ENCODE assay signal across 19 mouse cellular contexts in the genomic region with DNA sequence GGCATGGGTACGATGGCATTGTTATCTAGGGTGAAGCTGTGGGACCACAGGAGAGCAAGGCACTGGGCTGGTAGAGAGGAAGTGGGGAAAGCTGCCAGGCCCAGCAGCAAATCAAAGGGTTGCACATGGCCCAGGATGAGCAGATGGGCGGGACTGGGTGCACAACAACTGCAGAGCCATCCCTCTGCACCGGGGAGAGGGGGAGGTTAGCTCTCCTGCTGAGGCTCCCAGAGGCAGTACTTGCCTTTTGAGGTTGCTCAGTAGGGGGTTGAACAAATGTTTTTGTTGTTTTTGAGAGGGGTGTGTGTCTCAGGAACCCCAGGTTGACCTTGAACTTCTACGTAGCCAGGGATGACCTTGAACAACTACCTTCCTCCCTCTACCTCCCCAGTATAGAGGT. TPM values are rescaled to one million over a fixed set of nuclear protein-coding genes. Genes with fewer than 3 reads are reported as not detected.
DNase-seq lines count a peak whose midpoint lies in the region; ATAC-seq lines count a peak whose summit lies in the region.
"Had no signal": no experiment of that assay in that cellular context is flagged by ENCODE, and none has a peak within 500 bp of the region (broad histone marks: within the 10 kb centered on the region; RNA-seq: fewer than 3 reads in every experiment).

No protein-coding gene starts in this region.

- peaks cover 15% of the 10 kb centered on the region for H3K27me3 ChIP-seq in megakaryocyte, embryonic 14.5 days (replicated peaks)
- H3K27me3 ChIP-seq in hindbrain, embryonic 11.5 days (ENCODE audit: control insufficient read depth, insufficient read depth, low read length), result no peaks in the 10 kb centered on the region
- H3K27me3 ChIP-seq in forebrain, embryonic 10.5 days (ENCODE audit: poor library complexity, severe bottlenecking), result no peaks in the 10 kb centered on the region
- H3K27me3 ChIP-seq: midbrain, embryonic 15.5 days; stomach, embryonic 15.5 days had no signal

- H3K36me3 ChIP-seq in megakaryocyte, embryonic 14.5 days (replicated peaks; ENCODE audit: low read length), result no peaks in the 10 kb centered on the region
- H3K36me3 ChIP-seq in hindbrain, embryonic 11.5 days (ENCODE audit: control insufficient read depth, insufficient read depth, low read length), result no peaks in the 10 kb centered on the region
- no peaks in the 10 kb centered on the region for H3K36me3 ChIP-seq in forebrain, embryonic 10.5 days (replicated peaks)
- H3K36me3 ChIP-seq: embryonic facial prominence, embryonic 10.5 days; midbrain, embryonic 15.5 days; stomach, embryonic 15.5 days had no signal

- ATAC-seq in hindbrain, embryonic 11.5 days (ENCODE audit: low FRiP score), result no peak
- ATAC-seq: midbrain, embryonic 15.5 days had no signal

- peak; percentile 28 for DNase-seq in adrenal gland, postnatal 14 days
- DNase-seq in adrenal gland, postnatal 36 days, result no peak
- peak; percentile 35 for DNase-seq in MEL-GATA-1-ER (ENCODE audit: extremely low read depth, low read depth)
- peak; percentile 66 for DNase-seq in thymus, postnatal 25 days
- no peak for DNase-seq in hindbrain, embryonic 11.5 days (ENCODE audit: low spot score)
- DNase-seq in spleen, adult 18-20 months, result no peak
- DNase-seq in forebrain, embryonic 10.5 days (ENCODE audit: extremely low spot score, low spot score), result no peak
- DNase-seq: adrenal gland, postnatal 25 days; cerebellum, postnatal 14 days; heart, adult 11 months; heart, postnatal 36 days; kidney, postnatal 14 days; lung, postnatal 10 days; retina, postnatal 1 day had no signal

- peaks cover 26% of the 10 kb centered on the region for H3K4me1 ChIP-seq in megakaryocyte, embryonic 14.5 days
- H3K4me1 ChIP-seq in hindbrain, embryonic 11.5 days (replicated peaks; ENCODE audit: control insufficient read depth, insufficient read depth, low read length), result no peaks in the 10 kb centered on the region
- H3K4me1 ChIP-seq in forebrain, embryonic 10.5 days, result peaks cover 42% of the 10 kb centered on the region
- H3K4me1 ChIP-seq: midbrain, embryonic 15.5 days had no signal

- no peak overlapping the region for H3K27ac ChIP-seq in hindbrain, embryonic 11.5 days (ENCODE audit: low read depth, low read length)
- H3K27ac ChIP-seq in forebrain, embryonic 10.5 days, result no peak overlapping the region; the same call in 1 of the 2 replicates
- H3K27ac ChIP-seq: embryonic facial prominence, embryonic 10.5 days; liver, embryonic 14.5 days; midbrain, embryonic 15.5 days; stomach, embryonic 15.5 days had no signal

- no peak overlapping the region for H3K4me2 ChIP-seq in hindbrain, embryonic 11.5 days (replicated peaks; ENCODE audit: low read depth, low read length)
- H3K4me2 ChIP-seq: midbrain, embryonic 15.5 days; stomach, embryonic 15.5 days had no signal

- H3K9ac ChIP-seq in hindbrain, embryonic 11.5 days (ENCODE audit: low read depth, low read length), result no peak overlapping the region
- H3K9ac ChIP-seq: liver, embryonic 14.5 days; midbrain, embryonic 15.5 days; stomach, embryonic 15.5 days had no signal

- 43% methylated on average over 4 of the region's 4 CpGs for whole genome bisulfite sequencing in hindbrain, embryonic 11.5 days
- 67% methylated on average over 4 of the region's 4 CpGs for WGBS in forebrain, embryonic 10.5 days

- no peaks in the 10 kb centered on the region for H3K9me3 ChIP-seq in megakaryocyte, embryonic 14.5 days
- H3K9me3 ChIP-seq in hindbrain, embryonic 11.5 days (ENCODE audit: control insufficient read depth, low read length), result no peaks in the 10 kb centered on the region
- no peaks in the 10 kb centered on the region for H3K9me3 ChIP-seq in forebrain, embryonic 10.5 days
- H3K9me3 ChIP-seq: embryonic facial prominence, embryonic 10.5 days; midbrain, embryonic 15.5 days; stomach, embryonic 15.5 days had no signal

- peak overlapping the region; percentile 38 for H3K4me3 ChIP-seq in megakaryocyte, embryonic 14.5 days (replicated peaks)
- H3K4me3 ChIP-seq in hindbrain, embryonic 11.5 days (ENCODE audit: low read depth, low read length), result no peak overlapping the region
- no peak overlapping the region for H3K4me3 ChIP-seq in forebrain, embryonic 10.5 days
- H3K4me3 ChIP-seq: embryonic facial prominence, embryonic 10.5 days; midbrain, embryonic 15.5 days; stomach, embryonic 15.5 days had no signal

RNA-seq across cellular contexts. Expression of gene Tor1aip1, which starts 40.2 kb away (rescaled TPM):
- total RNA-seq in adrenal gland, postnatal 14 days (2021), result 99.0 and 101 TPM in 2 replicates
- 100 to 1,000 TPM in 1 of 2 experiments, 10 to 100 TPM in 1; 98.4 to 125 TPM for total RNA-seq in adrenal gland, postnatal 36 days (2021)
- polyA plus RNA-seq in megakaryocyte, embryonic 14.5 days (2012; ENCODE audit: insufficient read depth, low replicate concordance), result 18.6 and 28.8 TPM in 2 replicates
- 38.8 and 44.1 TPM in 2 replicates for polyA plus RNA-seq in hindbrain, embryonic 11.5 days (2014; fragmentation: Nextera tagmentation; extraction: Ambion mirVana)
- 39.0 and 42.2 TPM in 2 replicates for polyA plus RNA-seq in forebrain, embryonic 10.5 days (2016; fragmentation: Nextera tagmentation; extraction: Ambion mirVana)

RNA-seq across cellular contexts. Expression of gene Tor1aip2, which starts 41.3 kb away (rescaled TPM):
- 113 and 124 TPM in 2 replicates for total RNA-seq in adrenal gland, postnatal 14 days (2021)
- total RNA-seq in adrenal gland, postnatal 36 days (2021), result 100 to 1,000 TPM; 124 to 146 TPM
- 5.2 and 12.2 TPM in 2 replicates for polyA plus RNA-seq in megakaryocyte, embryonic 14.5 days (2012; ENCODE audit: insufficient read depth, low replicate concordance)
- polyA plus RNA-seq in hindbrain, embryonic 11.5 days (2014; fragmentation: Nextera tagmentation; extraction: Ambion mirVana), result 112 and 123 TPM in 2 replicates
- 104 and 108 TPM in 2 replicates for polyA plus RNA-seq in forebrain, embryonic 10.5 days (2016; fragmentation: Nextera tagmentation; extraction: Ambion mirVana)

Comparison
In these comparisons a context has a peak if more than half of its experiments do, and no peak if none do; other contexts are left out.
1. DNase-seq: peak in adrenal gland, postnatal 14 days (single experiment), MEL-GATA-1-ER (single experiment) and thymus, postnatal 25 days (single experiment); none in adrenal gland, postnatal 36 days (0 of 2), hindbrain, embryonic 11.5 days (single experiment), spleen, adult 18-20 months (0 of 2) and forebrain, embryonic 10.5 days (single experiment).